ENCODE assay signal across 8 mouse cellular contexts in genomic region chr12:73123093-73124041, GRCm38 (mm10). TPM values are rescaled to one million over a fixed set of nuclear protein-coding genes. Genes with fewer than 3 reads are reported as not detected.
DNase-seq lines count a peak whose midpoint lies in the region; ATAC-seq and TF ChIP-seq lines count a peak whose summit lies in the region.

Mnat1 (plus strand) TSS chr12:73123717.

- H3K9me3 ChIP-seq in ES-Bruce4 (replicated peaks; ENCODE audit: control insufficient read depth, insufficient read depth, low read length, poor library complexity, severe bottlenecking), result no peaks in the 10 kb centered on the region
- no peaks in the 10 kb centered on the region for H3K9me3 ChIP-seq in forebrain, embryonic 13.5 days (replicated peaks)
- H3K9me3 ChIP-seq in neural tube, embryonic 15.5 days (replicated peaks), result no peaks in the 10 kb centered on the region

- peak within 1 kb of the TSS; percentile 44; the same call in 1 of the 2 replicates for H3K27ac ChIP-seq in ES-Bruce4 (ENCODE audit: insufficient read depth, low read length)
- H3K27ac ChIP-seq in forebrain, embryonic 13.5 days, result no peak within 1 kb of the TSS
- H3K27ac ChIP-seq in neural tube, embryonic 15.5 days (replicated peaks), result 0 out of 2 replicates have a peak within 1 kb of the TSS, but pooled peaks have one; percentile 66

- no peak for TF ChIP-seq CTCF in ES-Bruce4 (IDR thresholded peaks at IDR 0.05; ENCODE audit: low read depth, low read length)

- TF ChIP-seq POLR2A in ES-Bruce4 (IDR thresholded peaks at IDR 0.05; ENCODE audit: insufficient read depth, low read length), result peak; percentile 74

- peak within 1 kb of the TSS; percentile 90 for H3K4me3 ChIP-seq in ES-Bruce4 (ENCODE audit: low read depth, low read length)
- peak within 1 kb of the TSS; percentile 69 for H3K4me3 ChIP-seq in forebrain, embryonic 13.5 days
- peak within 1 kb of the TSS; percentile 80 for H3K4me3 ChIP-seq in neural tube, embryonic 15.5 days (replicated peaks)

- H3K27me3 ChIP-seq in ES-Bruce4 (ENCODE audit: control insufficient read depth, insufficient read depth, low read length, poor library complexity, severe bottlenecking), result no peaks in the 10 kb centered on the region
- no peaks in the 10 kb centered on the region for H3K27me3 ChIP-seq in forebrain, embryonic 13.5 days
- H3K27me3 ChIP-seq in neural tube, embryonic 15.5 days (replicated peaks), result no peaks in the 10 kb centered on the region

- WGBS in forebrain, embryonic 13.5 days, result under 1% methylated on average over 23 of the region's 23 CpGs
- 1% methylated on average over 23 of the region's 23 CpGs for WGBS in neural tube, embryonic 15.5 days

- H3K4me2 ChIP-seq in forebrain, embryonic 13.5 days, result peak within 1 kb of the TSS; percentile 61
- peak within 1 kb of the TSS; percentile 57 for H3K4me2 ChIP-seq in neural tube, embryonic 15.5 days

- TF ChIP-seq EP300 in ES-Bruce4 (IDR thresholded peaks at IDR 0.05; ENCODE audit: insufficient read depth, low read depth, low read length), result peak; percentile 66

- ATAC-seq in cerebellum, adult (ENCODE audit: insufficient number of reproducible peaks, low FRiP score, low TSS enrichment), result peak; percentile 95
- peak; percentile 85 for ATAC-seq in forebrain, embryonic 13.5 days
- peak; percentile 72 for ATAC-seq in neural tube, embryonic 15.5 days (ENCODE audit: low FRiP score)

- intact Hi-C loops in heart, postnatal 14 days (cut with DNase I), result loop anchor here (2.0 kb wide), 1 partner anchor 163 kb away; the partner anchor contains the start of genes Slc38a6 and Trmt5

- DNase-seq in heart, postnatal 14 days, result peak; percentile 85 to 91
- peak; percentile 80 for DNase-seq in layer of hippocampus, adult 11-12 months (ENCODE audit: low spot score)
- peak; percentile 77 to 80 for DNase-seq in lung, adult 18-20 months
- DNase-seq in testis, postnatal 14 days (ENCODE audit: low spot score), result peak; percentile 86

- H3K9ac ChIP-seq in ES-Bruce4 (ENCODE audit: low read depth, poor library complexity, severe bottlenecking), result peak within 1 kb of the TSS; percentile 29
- peak within 1 kb of the TSS; percentile 70 for H3K9ac ChIP-seq in forebrain, embryonic 13.5 days
- peak within 1 kb of the TSS; percentile 83 for H3K9ac ChIP-seq in neural tube, embryonic 15.5 days (replicated peaks)

- no peaks in the 10 kb centered on the region for H3K36me3 ChIP-seq in ES-Bruce4 (ENCODE audit: control insufficient read depth, insufficient read depth, low read length, poor library complexity, severe bottlenecking)
- no peaks in the 10 kb centered on the region for H3K36me3 ChIP-seq in forebrain, embryonic 13.5 days (ENCODE audit: poor library complexity, severe bottlenecking)
- H3K36me3 ChIP-seq in neural tube, embryonic 15.5 days, result no peaks in the 10 kb centered on the region

- H3K4me1 ChIP-seq in ES-Bruce4 (ENCODE audit: control insufficient read depth, insufficient read depth, low read length), result no peaks in the 10 kb centered on the region
- peaks cover 14% of the 10 kb centered on the region for H3K4me1 ChIP-seq in forebrain, embryonic 13.5 days
- peaks cover 17% of the 10 kb centered on the region for H3K4me1 ChIP-seq in neural tube, embryonic 15.5 days

RNA-seq across cellular contexts. Expression of gene Mnat1, which starts in this region (rescaled TPM):
- 71.2 and 77.6 TPM in 2 replicates for polyA plus RNA-seq in ES-Bruce4 (2011; ENCODE audit: insufficient read depth, insufficient read length, low read depth, missing spikeins)
- polyA plus RNA-seq in forebrain, embryonic 13.5 days (2015; fragmentation: Nextera tagmentation; extraction: Ambion mirVana), result 20.8 and 21.6 TPM in 2 replicates
- 10 to 100 TPM; 19.3 to 20.0 TPM for total RNA-seq in heart, postnatal 14 days (2021)
- polyA plus RNA-seq in neural tube, embryonic 15.5 days (2015; fragmentation: Nextera tagmentation; extraction: Ambion mirVana), result 17.0 and 21.4 TPM in 2 replicates

Comparison
In these comparisons a context has a peak if more than half of its experiments do, and no peak if none do; other contexts are left out.
1. H3K9ac ChIP-seq: peak in every context shown above with its lines; median percentile 83 in neural tube, embryonic 15.5 days; 70 in forebrain, embryonic 13.5 days; 29 in ES-Bruce4.